Mouse (Mus musculus) MEL (cell line): ENCODE results near the gene Tmem19. TPM values are rescaled to one million over a fixed set of nuclear protein-coding genes. Genes with fewer than 3 reads are reported as not detected.

Experiments used
- DNase-seq: peaks from one replicate; pipeline ENCODE4 v3.0.0; 2011; ENCODE audit warnings: low read depth, low spot score
- H3K27ac ChIP-seq: 2 replicates; pipeline ENCODE4 v1.5.1; 2012; ENCODE audit warnings: low read depth, mild to moderate bottlenecking, control low read depth, low read length, moderate library complexity; ENCODE audit not compliant: control insufficient read depth
- H3K27me3 ChIP-seq, 2 experiments: fragments of 150-350 bp in 1 of 2; sonication (generic) in 1 of 2; 2 replicates each; pipeline ENCODE4 v1.6.1; 2012; ENCODE audit warnings: low read length in 2 of 2, mild to moderate bottlenecking in 2 of 2, improper control_type of control experiment in 1 of 2, moderate library complexity in 1 of 2; ENCODE audit not compliant: insufficient read depth in 2 of 2, control insufficient read depth in 1 of 2
- H3K36me3 ChIP-seq, 2 experiments: 2 replicates each; pipeline ENCODE4 v1.6.1; 2012 to 2014; ENCODE audit warnings: low read length in 2 of 2, improper control_type of control experiment in 1 of 2, inconsistent platforms in 1 of 2, mild to moderate bottlenecking in 1 of 2; ENCODE audit not compliant: insufficient read depth in 2 of 2, control insufficient read depth in 1 of 2
- H3K4me1 ChIP-seq, 2 experiments: fragments of 150-350 bp in 1 of 2; sonication (generic) in 1 of 2; 2 replicates each; pipeline ENCODE4 v1.6.1; 2012; ENCODE audit warnings: low read length in 2 of 2, improper control_type of control experiment in 1 of 2, mild to moderate bottlenecking in 1 of 2; ENCODE audit not compliant: insufficient read depth in 2 of 2, control insufficient read depth in 1 of 2
- H3K4me3 ChIP-seq, 2 experiments: fragments of 150-350 bp in 1 of 2; sonication (generic) in 1 of 2; 2 replicates each; pipeline ENCODE4 v1.5.1; 2012; ENCODE audit warnings: low read depth in 2 of 2, low read length in 2 of 2, mild to moderate bottlenecking in 2 of 2, moderate library complexity in 2 of 2, control low read depth in 1 of 2, improper control_type of control experiment in 1 of 2; ENCODE audit not compliant: control insufficient read depth in 1 of 2, insufficient read depth in 1 of 2
- H3K79me2 ChIP-seq: 2 replicates; pipeline ENCODE4 v1.6.1; 2012; ENCODE audit warnings: mild to moderate bottlenecking, low read length, moderate library complexity; ENCODE audit not compliant: control insufficient read depth, poor library complexity, insufficient read depth
- H3K9ac ChIP-seq: 2 replicates; pipeline ENCODE4 v1.6.1; 2012; ENCODE audit warnings: low read depth, mild to moderate bottlenecking, control low read depth, low read length, moderate library complexity; ENCODE audit not compliant: control insufficient read depth, poor library complexity, severe bottlenecking
- H3K9me3 ChIP-seq: fragments of 150-350 bp; sonication (generic); replicated peaks from 2 replicates; pipeline ENCODE4 v1.6.1; 2012; ENCODE audit warnings: mild to moderate bottlenecking, low read length, improper control_type of control experiment, moderate library complexity; ENCODE audit not compliant: insufficient read depth
- BHLHE40 ChIP-seq: IDR thresholded peaks from 2 replicates; pipeline ENCODE4 v1.6.1; 2012; ENCODE audit warnings: low read depth, mild to moderate bottlenecking, inconsistent platforms, low read length, improper control_type of control experiment, borderline replicate concordance
- CHD1 ChIP-seq: IDR thresholded peaks from 2 replicates; pipeline ENCODE4 v1.6.1; 2012; ENCODE audit warnings: low read depth, mild to moderate bottlenecking, inconsistent platforms, low read length, improper control_type of control experiment
- CHD2 ChIP-seq: IDR thresholded peaks from 2 replicates; pipeline ENCODE4 v1.6.1; 2011; ENCODE audit warnings: low read length, improper control_type of control experiment
- CTCF ChIP-seq, 3 experiments: IDR thresholded peaks in 2 of 3; conservative IDR thresholded peaks in 1 of 3; 2 replicates each; pipeline ENCODE4 v1.5.1; 2011 to 2012; ENCODE audit warnings: low read length in 3 of 3, low read depth in 2 of 3, mild to moderate bottlenecking in 2 of 3, improper control_type of control experiment in 1 of 3, inconsistent platforms in 1 of 3, mixed read lengths in 1 of 3, moderate library complexity in 1 of 3; ENCODE audit not compliant: control insufficient read depth in 1 of 3, insufficient read depth in 1 of 3, poor library complexity in 1 of 3, severe bottlenecking in 1 of 3
- E2F4 ChIP-seq: IDR thresholded peaks from 2 replicates; pipeline ENCODE4 v1.6.1; 2011; ENCODE audit warnings: low read depth, low read length, improper control_type of control experiment, borderline replicate concordance
- ELF1 ChIP-seq: IDR thresholded peaks from 2 replicates; pipeline ENCODE4 v1.6.1; 2014; ENCODE audit warnings: low read depth, mild to moderate bottlenecking, inconsistent platforms, low read length, improper control_type of control experiment, moderate library complexity
- EP300 ChIP-seq, 2 experiments: IDR thresholded peaks; 2 replicates each; pipeline ENCODE4 v1.6.1; 2011; ENCODE audit warnings: improper control_type of control experiment in 2 of 2, low read length in 2 of 2, low read depth in 1 of 2, mild to moderate bottlenecking in 1 of 2
- ETS1 ChIP-seq: IDR thresholded peaks from 2 replicates; pipeline ENCODE4 v1.6.1; 2012; ENCODE audit warnings: low read depth, mild to moderate bottlenecking, inconsistent platforms, low read length, improper control_type of control experiment, moderate library complexity
- GABPA ChIP-seq: IDR thresholded peaks from 2 replicates; pipeline ENCODE4 v1.6.1; 2012; ENCODE audit warnings: low read depth, mild to moderate bottlenecking, inconsistent platforms, low read length, improper control_type of control experiment, moderate library complexity
- GATA1 ChIP-seq: IDR thresholded peaks from 2 replicates; pipeline ENCODE4 v1.6.1; 2011; ENCODE audit warnings: low read depth, low read length, improper control_type of control experiment
- HCFC1 ChIP-seq: IDR thresholded peaks from 2 replicates; pipeline ENCODE4 v1.6.1; 2012; ENCODE audit warnings: low read depth, mild to moderate bottlenecking, inconsistent platforms, low read length, improper control_type of control experiment, moderate library complexity
- JUND ChIP-seq: IDR thresholded peaks from 2 replicates; pipeline ENCODE4 v1.6.1; 2011; ENCODE audit warnings: low read depth, mild to moderate bottlenecking, improper control_type of control experiment, low read length
- KAT2A ChIP-seq: conservative IDR thresholded peaks from 2 replicates; pipeline ENCODE4 v1.6.1; 2012; ENCODE audit warnings: low read depth, low read length, improper control_type of control experiment, inconsistent platforms
- MAX ChIP-seq: IDR thresholded peaks from 2 replicates; pipeline ENCODE4 v1.6.1; 2011; ENCODE audit warnings: low read length, improper control_type of control experiment
- MAZ ChIP-seq: IDR thresholded peaks from 2 replicates; pipeline ENCODE4 v1.6.1; 2012; ENCODE audit warnings: low read depth, mild to moderate bottlenecking, inconsistent platforms, low read length, improper control_type of control experiment
- MYB ChIP-seq: IDR thresholded peaks from 2 replicates; pipeline ENCODE4 v1.6.1; 2011; ENCODE audit warnings: mild to moderate bottlenecking, low read depth, low read length, improper control_type of control experiment
- MYC ChIP-seq: IDR thresholded peaks from 2 replicates; pipeline ENCODE4 v1.6.1; 2011; ENCODE audit warnings: low read depth, mild to moderate bottlenecking, low read length, improper control_type of control experiment, moderate library complexity
- NELFE ChIP-seq: IDR thresholded peaks from 2 replicates; pipeline ENCODE4 v1.6.1; 2011; ENCODE audit warnings: low read depth, low read length, improper control_type of control experiment
- NRF1 ChIP-seq: IDR thresholded peaks from 2 replicates; pipeline ENCODE4 v1.6.1; 2014; ENCODE audit warnings: low read depth, mild to moderate bottlenecking, inconsistent platforms, low read length, improper control_type of control experiment, moderate library complexity; ENCODE audit not compliant: poor library complexity, insufficient read depth, severe bottlenecking
- POLR2A ChIP-seq, 2 experiments: IDR thresholded peaks; 2 replicates each; pipeline ENCODE4 v1.6.1; 2011 to 2012; ENCODE audit warnings: low read length in 2 of 2, mild to moderate bottlenecking in 2 of 2, control low read depth in 1 of 2, improper control_type of control experiment in 1 of 2, low read depth in 1 of 2, moderate library complexity in 1 of 2; ENCODE audit not compliant: control insufficient read depth in 1 of 2, insufficient read depth in 1 of 2, poor library complexity in 1 of 2
- POLR2AphosphoS2 ChIP-seq: IDR thresholded peaks from 2 replicates; pipeline ENCODE4 v1.6.1; 2011; ENCODE audit warnings: low read length, improper control_type of control experiment
- POLR2AphosphoS5 ChIP-seq: IDR thresholded peaks from 2 replicates; pipeline ENCODE4 v1.6.1; 2012; ENCODE audit warnings: low read depth, borderline replicate concordance, mild to moderate bottlenecking, inconsistent platforms, low read length, moderate library complexity, mixed read lengths
- RAD21 ChIP-seq: IDR thresholded peaks from 2 replicates; pipeline ENCODE4 v1.6.1; 2011; ENCODE audit warnings: mild to moderate bottlenecking, low read depth, low read length, improper control_type of control experiment
- RCOR1 ChIP-seq: IDR thresholded peaks from 2 replicates; pipeline ENCODE4 v1.6.1; 2012; ENCODE audit warnings: low read depth, mild to moderate bottlenecking, inconsistent platforms, low read length, improper control_type of control experiment
- SIN3A ChIP-seq: IDR thresholded peaks from 2 replicates; pipeline ENCODE4 v1.6.1; 2012; ENCODE audit warnings: low read length, improper control_type of control experiment, inconsistent platforms
- SMC3 ChIP-seq: IDR thresholded peaks from 2 replicates; pipeline ENCODE4 v1.6.1; 2011; ENCODE audit warnings: low read depth, low read length, improper control_type of control experiment
- TAL1 ChIP-seq: IDR thresholded peaks from 2 replicates; pipeline ENCODE4 v1.6.1; 2012; ENCODE audit warnings: mild to moderate bottlenecking, inconsistent platforms, low read length, moderate library complexity, mixed read lengths
- TBP ChIP-seq: IDR thresholded peaks from 2 replicates; pipeline ENCODE4 v1.8.0; 2011; ENCODE audit warnings: low read depth, low read length, improper control_type of control experiment
- TCF12 ChIP-seq: IDR thresholded peaks from 2 replicates; pipeline ENCODE4 v1.6.1; 2014; ENCODE audit warnings: low read depth, mild to moderate bottlenecking, inconsistent platforms, low read length, improper control_type of control experiment, moderate library complexity
- USF1 ChIP-seq: IDR thresholded peaks from 2 replicates; pipeline ENCODE4 v1.6.1; 2014; ENCODE audit warnings: low read depth, mild to moderate bottlenecking, inconsistent platforms, low read length, improper control_type of control experiment, moderate library complexity
- USF2 ChIP-seq, 2 experiments: IDR thresholded peaks; 2 replicates each; pipeline ENCODE4 v1.6.1; 2011 to 2012; ENCODE audit warnings: improper control_type of control experiment in 2 of 2, low read length in 2 of 2, borderline replicate concordance in 1 of 2, inconsistent platforms in 1 of 2, low read depth in 1 of 2, mild to moderate bottlenecking in 1 of 2; ENCODE audit not compliant: insufficient read depth in 1 of 2
- ZC3H11A ChIP-seq: IDR thresholded peaks from 2 replicates; pipeline ENCODE4 v1.6.1; 2012; ENCODE audit warnings: low read depth, mild to moderate bottlenecking, inconsistent platforms, low read length, improper control_type of control experiment
- ZKSCAN1 ChIP-seq: IDR thresholded peaks from 2 replicates; pipeline ENCODE4 v1.6.1; 2012; ENCODE audit warnings: low read depth, mild to moderate bottlenecking, inconsistent platforms, low read length, improper control_type of control experiment, moderate library complexity
- ZMIZ1 ChIP-seq: IDR thresholded peaks from 2 replicates; pipeline ENCODE4 v1.6.1; 2012; ENCODE audit warnings: low read depth, mild to moderate bottlenecking, inconsistent platforms, low read length, improper control_type of control experiment, moderate library complexity
- polyA plus RNA-seq, 2 experiments: library from polyadenylated mRNA; stranded (reverse) in 1 of 2; unstranded in 1 of 2; fragments of >175 nt in 1 of 2; fragments of >200 nt in 1 of 2; gene quantifications; 2 replicates each; pipeline versions ENCODE4 v1.2.1 to v1.2.4; 2012; ENCODE audit warnings: low replicate concordance in 2 of 2, low read depth in 1 of 2; ENCODE audit not compliant: insufficient read length in 2 of 2, insufficient read depth in 1 of 2, missing spikeins in 1 of 2
- total RNA-seq: library from RNA; depleted of rRNA; stranded (reverse); fragments of 300-350 nt; gene quantifications from 2 replicates; pipeline ENCODE4 v1.2.3, GENCODE M21; 2012

Tmem19 gene
- total and polyA plus RNA-seq, 3 experiments = 10.7 to 16.6 TPM; not detected in 1

GRCm38 (mm10) chr10:115314582-115315452, 47.5 kb downstream of the Tmem19 start (continued):
- TF ChIP-seq CHD1 (no peak), TCF12 (no peak), SIN3A (peak; percentile 77), HCFC1 (no peak)
- TF ChIP-seq, all 39 proteins: peak for 8

DNA sequence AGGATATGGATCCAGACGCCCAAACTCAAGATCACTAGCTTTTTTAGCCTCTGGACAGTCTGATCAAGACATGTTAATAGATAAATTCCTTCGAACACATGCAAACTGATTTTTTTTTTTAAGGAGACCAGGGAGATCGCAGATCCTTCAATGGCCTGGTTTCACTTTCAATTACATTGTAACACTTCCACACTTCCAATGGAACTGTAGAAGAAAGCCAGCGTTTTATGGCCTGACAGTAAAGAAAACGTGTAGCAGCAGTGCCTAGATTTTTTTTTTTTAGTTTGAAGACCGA, 48.1 kb downstream of the Tmem19 start:
- peak overlapping the region; percentile 70 for H3K27ac ChIP-seq
- H3K9ac ChIP-seq = peak overlapping the region; percentile 89
- peak overlapping the region; percentile 70 to 94 for H3K4me3 ChIP-seq
- peaks cover 8 to 30% of the 10 kb centered on the region in 2 experiments for H3K4me1 ChIP-seq
- peaks cover 0 to 28% of the 10 kb centered on the region in 2 experiments; a peak in 2 of 4 replicates for H3K36me3 ChIP-seq
- no peaks in the 10 kb centered on the region for H3K27me3 ChIP-seq
- H3K9me3 ChIP-seq = no peaks in the 10 kb centered on the region
- H3K79me2 ChIP-seq = peaks cover 47% of the 10 kb centered on the region
- DNase-seq = no peak
- TF ChIP-seq POLR2AphosphoS5 (no peak), ELF1 (no peak), ZKSCAN1 (no peak), MAZ (no peak), SIN3A (no peak), CHD1 (no peak), TCF12 (0 out of 2 replicates have a peak, but pooled peaks have one; percentile 21), ETS1 (no peak), SMC3 (no peak), MAX (peak; percentile 63), JUND (no peak), USF1 (peak; percentile 42), RCOR1 (peak; percentile 49; the same call in 1 of the 2 replicates), TAL1 (no peak), NRF1 (no peak), EP300 (IDR thresholded peaks at IDR 0.05; ENCODE audit: low read depth in 1 of 2, low read length in 2 of 2) (peak; percentile 31 to 50; a peak in 2 of 4 replicates), ZMIZ1 (no peak), GABPA (no peak), MYB (0 out of 2 replicates have a peak, but pooled peaks have one; percentile 26), RAD21 (no peak), GATA1 (no peak), KAT2A (no peak), POLR2AphosphoS2 (no peak), TBP (no peak), BHLHE40 (peak; percentile 36; the same call in 1 of the 2 replicates), NELFE (no peak), E2F4 (no peak), HCFC1 (no peak), MYC (no peak; the same call in 1 of the 2 replicates), USF2 (IDR thresholded peaks at IDR 0.05; ENCODE audit: borderline replicate concordance in 1 of 2, insufficient read depth in 1 of 2, low read depth in 1 of 2, low read length in 2 of 2) (no peak), ZC3H11A (no peak), CTCF (IDR thresholded peaks at IDR 0.05 in 2 of 3, conservative IDR thresholded peaks at IDR 0.05 in 1 of 3; ENCODE audit: control insufficient read depth in 1 of 3, insufficient read depth in 1 of 3, low read depth in 2 of 3, low read length in 3 of 3, poor library complexity in 1 of 3, severe bottlenecking in 1 of 3) (no peak), POLR2A (IDR thresholded peaks at IDR 0.05; ENCODE audit: control insufficient read depth in 1 of 2, insufficient read depth in 1 of 2, low read depth in 1 of 2, low read length in 2 of 2, poor library complexity in 1 of 2) (no peak), CHD2 (no peak)
